Mouse (Mus musculus) embryonic facial prominence, embryonic 15.5 days (tissue): ENCODE measurements around the gene H2-T22. TPM values are rescaled to one million over a fixed set of nuclear protein-coding genes. Genes with fewer than 3 reads are reported as not detected.
"Not testable (repeated sequence)": the region's sequence is repeated elsewhere in the genome, so short reads cannot be mapped to it uniquely, and the experiment has no call there.

Experiments used
- ATAC-seq: fragments of 200-750 bp; cut with Nextera tagmentation; 2 replicates; pipeline ENCODE4 v1.8.0; 2017; ENCODE audit warnings: low read depth, moderate TSS enrichment; ENCODE audit not compliant: insufficient number of reproducible peaks, low FRiP score, low TSS enrichment
- H3K27ac ChIP-seq: fragments of 300-500 bp; sonication (generic); replicated peaks from 2 replicates; pipeline ENCODE4 v1.5.1; 2015; ENCODE audit warnings: mild to moderate bottlenecking, inconsistent platforms
- H3K27me3 ChIP-seq: fragments of 300-500 bp; sonication (generic); 2 replicates; pipeline ENCODE4 v1.6.1; 2015; ENCODE audit warnings: inconsistent platforms
- H3K36me3 ChIP-seq: fragments of 300-500 bp; sonication (generic); 2 replicates; pipeline ENCODE4 v1.6.1; 2015; ENCODE audit warnings: mild to moderate bottlenecking, inconsistent platforms
- H3K4me1 ChIP-seq: fragments of 300-500 bp; sonication (generic); 2 replicates; pipeline ENCODE4 v1.6.1; 2015; ENCODE audit warnings: inconsistent platforms
- H3K4me2 ChIP-seq: fragments of 300-500 bp; sonication (generic); replicated peaks from 2 replicates; pipeline ENCODE4 v1.6.1; 2015; ENCODE audit warnings: mild to moderate bottlenecking, inconsistent platforms
- H3K4me3 ChIP-seq: fragments of 300-500 bp; sonication (generic); replicated peaks from 2 replicates; pipeline ENCODE4 v1.5.1; 2015; ENCODE audit warnings: mild to moderate bottlenecking, inconsistent platforms
- H3K9ac ChIP-seq: fragments of 300-500 bp; sonication (generic); 2 replicates; pipeline ENCODE4 v1.6.1; 2015; ENCODE audit warnings: inconsistent platforms
- H3K9me3 ChIP-seq: fragments of 300-500 bp; sonication (generic); replicated peaks from 2 replicates; pipeline ENCODE4 v1.6.1; 2016; ENCODE audit warnings: inconsistent platforms
- WGBS: fragments of 180-500 bp; shearing (Covaris S2); methylation state at CpG from one replicate; pipeline ENCODE4 v1.1.7; 2015; 5-methylcytosine and 5-hydroxymethylcytosine counted together
- polyA plus RNA-seq: library from polyadenylated mRNA; unstranded; fragments of >200 nt; fragmentation: Nextera tagmentation; extraction: Ambion mirVana; gene quantifications from 2 replicates; pipeline ENCODE4 v1.2.1, GENCODE M21; 2015

The H2-T22 gene
- polyA plus RNA-seq = 26.8 and 27.2 TPM in 2 replicates

DNA sequence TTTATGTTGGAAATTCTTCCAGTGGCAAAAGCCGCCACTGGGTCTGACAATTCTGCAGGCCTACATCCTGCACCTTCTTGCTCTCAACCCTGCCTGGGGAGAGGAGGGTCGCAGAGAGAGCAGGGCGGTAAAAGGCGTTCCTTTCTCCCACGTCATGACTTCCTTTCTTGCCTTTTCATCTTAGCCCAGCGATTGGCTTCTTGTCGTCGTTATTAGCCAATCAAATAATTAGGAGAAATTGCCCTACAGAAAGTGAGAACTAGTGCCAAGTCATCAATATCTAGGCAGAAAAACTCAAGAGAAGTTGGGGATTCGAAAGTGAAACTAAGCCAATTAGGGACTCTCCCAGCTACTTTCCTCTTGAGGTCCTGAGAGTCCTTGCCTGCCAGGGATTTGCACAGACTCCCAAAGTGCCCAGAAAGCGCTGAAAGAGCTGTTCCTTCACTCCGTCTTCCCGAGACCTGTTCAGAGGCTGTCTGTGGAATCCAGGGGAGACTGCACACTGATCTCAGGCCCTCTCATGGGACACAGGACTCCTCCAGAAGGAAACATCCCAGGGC, at the start of gene H2-T22, which contains the start of gene Gm6034:
TSS of gene H2-T22 (minus strand) at position 138 of the 560 bp plus-strand sequence.
TSS of gene Gm6034 (plus strand) at position 352 of the 560 bp plus-strand sequence.
- Histone ChIP-seq H3K4me3 (peak within 1 kb of the TSS; percentile 44), H3K9ac (peak within 1 kb of the TSS; percentile 21; the same call in 1 of the 2 replicates), H3K4me2 (peak within 1 kb of the TSS; percentile 76)
- H3K27me3 ChIP-seq, H3K27ac ChIP-seq, H3K9me3 ChIP-seq, H3K4me1 ChIP-seq, H3K36me3 ChIP-seq: not testable (repeated sequence)
- WGBS = 1% methylated on average over 12 of the region's 12 CpGs
- ATAC-seq = peak; percentile 92

- H3K4me3 ChIP-seq, H3K27ac ChIP-seq, H3K36me3 ChIP-seq, ATAC-seq, H3K9ac ChIP-seq, H3K4me1 ChIP-seq, H3K9me3 ChIP-seq, H3K4me2 ChIP-seq, H3K27me3 ChIP-seq: not testable (repeated sequence)
- WGBS = no CpG with 5 or more reads among the region's 2 CpGs
These were observed 49.4 kb upstream of the H2-T22 start for GRCm38 (mm10) chr17:36091933-36092332.

- H3K9me3 ChIP-seq, H3K4me3 ChIP-seq, H3K4me2 ChIP-seq, H3K36me3 ChIP-seq, ATAC-seq, H3K27ac ChIP-seq, H3K9ac ChIP-seq: not testable (repeated sequence)
- H3K27me3 ChIP-seq = peaks cover 32% of the 10 kb centered on the region
- H3K4me1 ChIP-seq = peaks cover 14% of the 10 kb centered on the region
- 42% methylated on average over 1 of the region's 1 CpGs for WGBS
These were observed 43.4 kb upstream of the H2-T22 start for GRCm38 (mm10) chr17:36085976-36086375.

DNA sequence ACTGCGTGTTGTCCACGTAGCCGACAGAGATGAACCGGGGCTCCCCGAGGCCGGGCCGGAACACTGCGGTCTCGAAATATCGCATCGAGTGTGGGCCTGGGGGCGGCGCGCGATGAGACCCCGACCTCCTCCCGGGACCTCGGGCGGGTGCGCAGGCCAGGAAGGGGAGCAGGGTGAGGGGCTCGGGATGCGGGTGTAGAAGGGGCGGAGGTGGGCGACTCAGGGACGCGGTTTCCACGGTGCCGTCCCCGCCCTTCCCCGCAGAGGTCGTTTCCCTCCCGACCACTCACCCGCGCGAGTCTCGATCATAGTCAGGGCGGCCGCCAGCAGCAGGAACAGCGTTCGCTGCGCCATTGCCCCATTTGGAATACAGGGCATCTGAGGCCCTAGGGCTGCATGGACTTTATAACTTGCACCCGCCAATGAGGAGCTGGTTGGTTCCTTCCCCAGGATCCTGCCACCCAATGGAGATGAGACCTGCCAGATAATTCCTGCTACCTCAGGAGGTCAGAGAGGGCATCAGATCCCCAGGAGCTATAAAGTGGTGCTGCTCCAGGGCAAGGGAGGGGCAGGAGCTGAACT, 41.4 kb upstream of the H2-T22 start:
- H3K4me2 ChIP-seq = peak overlapping the region; percentile 93
- 1% methylated on average over 42 of the region's 42 CpGs for WGBS
- no peaks in the 10 kb centered on the region for H3K36me3 ChIP-seq
- no peaks in the 10 kb centered on the region for H3K9me3 ChIP-seq
- peaks cover 14% of the 10 kb centered on the region for H3K4me1 ChIP-seq
- peak overlapping the region; percentile 48 for H3K4me3 ChIP-seq
- H3K27me3 ChIP-seq = peaks cover 32% of the 10 kb centered on the region
- peak overlapping the region; percentile 13; the same call in 1 of the 2 replicates for H3K9ac ChIP-seq
- H3K27ac ChIP-seq = no peak overlapping the region
- no peak for ATAC-seq

- peak; percentile 39; the same call in 1 of the 2 replicates for ATAC-seq
- no peak overlapping the region for H3K27ac ChIP-seq
- H3K4me1 ChIP-seq = peaks cover 14% of the 10 kb centered on the region
- no peaks in the 10 kb centered on the region for H3K36me3 ChIP-seq
- peak overlapping the region; percentile 13; the same call in 1 of the 2 replicates for H3K9ac ChIP-seq
- H3K4me2 ChIP-seq = peak overlapping the region; percentile 93
- WGBS = under 1% methylated on average over 46 of the region's 46 CpGs
- peaks cover 32% of the 10 kb centered on the region for H3K27me3 ChIP-seq
- peak overlapping the region; percentile 48 for H3K4me3 ChIP-seq
- H3K9me3 ChIP-seq = no peaks in the 10 kb centered on the region
These were observed 40.8 kb upstream of the H2-T22 start for GRCm38 (mm10) chr17:36083266-36083869.

DNA sequence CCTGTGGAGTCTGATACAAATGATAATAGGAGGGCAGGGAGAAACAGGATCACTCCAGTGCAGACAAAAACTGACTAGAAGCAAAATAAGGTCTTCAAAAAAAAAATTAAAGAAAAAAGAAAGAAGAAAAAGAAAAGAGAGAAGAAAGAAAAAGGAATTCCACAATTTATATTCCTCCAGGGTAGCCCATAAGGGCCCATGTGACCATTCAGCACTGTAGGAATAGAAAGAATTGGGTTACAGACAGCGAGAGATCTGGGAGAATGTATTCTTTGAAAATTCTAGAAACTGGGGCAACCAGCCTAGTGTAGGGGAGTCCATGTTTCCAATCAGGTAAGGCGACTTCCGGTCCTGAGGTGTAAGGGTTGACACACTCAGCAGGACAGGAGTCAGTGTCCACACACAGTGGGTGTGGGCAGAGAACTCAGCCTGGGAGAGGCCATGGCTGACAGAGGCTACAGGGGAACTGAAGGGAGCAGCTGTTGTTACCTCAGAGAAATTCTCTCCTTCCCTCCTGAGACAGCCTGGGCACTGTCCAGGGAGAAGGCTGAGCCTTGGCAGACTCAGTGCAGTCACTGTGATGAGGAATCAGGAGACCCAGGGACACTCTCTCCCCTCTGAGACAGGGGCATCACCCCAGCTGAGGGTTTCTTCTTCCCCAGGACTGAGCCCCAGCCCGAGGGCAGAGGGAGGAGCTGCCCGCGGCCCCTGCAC, 40.1 kb upstream of the H2-T22 start:
- H3K36me3 ChIP-seq, ATAC-seq, H3K27ac ChIP-seq, H3K9me3 ChIP-seq, H3K9ac ChIP-seq: not testable (repeated sequence)
- Histone ChIP-seq H3K27me3 (peaks cover 32% of the 10 kb centered on the region), H3K4me1 (peaks cover 14% of the 10 kb centered on the region), H3K4me3 (peak overlapping the region; percentile 48), H3K4me2 (peak overlapping the region; percentile 93)
- 19% methylated on average over 6 of the region's 6 CpGs for WGBS

DNA sequence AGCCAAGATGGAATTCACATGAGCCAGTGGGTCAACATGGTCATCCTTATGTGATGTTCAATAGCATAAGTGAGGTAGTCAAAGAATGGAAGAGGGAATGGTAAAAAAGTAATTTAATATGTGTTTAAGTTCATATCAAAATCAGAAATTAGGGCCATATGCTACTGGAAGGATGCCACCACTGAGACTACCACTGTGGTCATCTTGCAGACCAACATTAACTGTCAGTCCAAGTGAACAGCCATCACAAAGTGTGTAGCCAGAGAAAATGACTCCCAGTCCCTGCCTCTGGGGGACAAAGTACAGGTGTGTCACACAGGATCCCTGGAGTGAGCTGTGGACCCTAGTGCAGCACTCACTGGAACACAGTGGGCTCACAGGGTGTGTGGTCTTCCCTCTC, 39.4 kb upstream of the H2-T22 start:
- H3K36me3 ChIP-seq, H3K4me2 ChIP-seq, H3K9me3 ChIP-seq, H3K9ac ChIP-seq, ATAC-seq, H3K27ac ChIP-seq, H3K4me3 ChIP-seq: not testable (repeated sequence)
- H3K27me3 ChIP-seq = peaks cover 32% of the 10 kb centered on the region
- peaks cover 14% of the 10 kb centered on the region for H3K4me1 ChIP-seq

GRCm38 (mm10) chr17:36060829-36061228, 18.3 kb upstream of the H2-T22 start:
- no peaks in the 10 kb centered on the region for H3K27me3 ChIP-seq
- no peaks in the 10 kb centered on the region for H3K4me1 ChIP-seq
- WGBS = 35% methylated on average over 2 of the region's 2 CpGs
- no peaks in the 10 kb centered on the region for H3K9me3 ChIP-seq
- no peaks in the 10 kb centered on the region for H3K36me3 ChIP-seq
- H3K27ac ChIP-seq = no peak overlapping the region
- H3K9ac ChIP-seq = no peak overlapping the region
- H3K4me3 ChIP-seq = no peak overlapping the region
- no peak for ATAC-seq
- H3K4me2 ChIP-seq = no peak overlapping the region

GRCm38 (mm10) chr17:36058362-36058761, 15.8 kb upstream of the H2-T22 start, which contains the start of gene Gm11127:
Gm11127 (minus strand) TSS chr17:36058371.
- ATAC-seq, H3K9me3 ChIP-seq, H3K4me1 ChIP-seq, H3K36me3 ChIP-seq, H3K4me2 ChIP-seq, H3K27ac ChIP-seq, H3K27me3 ChIP-seq, H3K4me3 ChIP-seq, H3K9ac ChIP-seq: not testable (repeated sequence)
- WGBS = 58% methylated on average over 1 of the region's 1 CpGs

GRCm38 (mm10) chr17:36057927-36058326, 15.4 kb upstream of the H2-T22 start:
- H3K27me3 ChIP-seq, H3K36me3 ChIP-seq, H3K4me2 ChIP-seq, H3K9ac ChIP-seq, H3K9me3 ChIP-seq, H3K4me3 ChIP-seq, H3K27ac ChIP-seq, H3K4me1 ChIP-seq: not testable (repeated sequence)
- 0 out of 2 replicates have a peak, but pooled peaks have one; percentile 15 for ATAC-seq
- WGBS = 89% methylated on average over 24 of the region's 25 CpGs

- WGBS = 78% methylated on average over 3 of the region's 3 CpGs
- Histone ChIP-seq H3K9ac (no peak overlapping the region), H3K27ac (no peak overlapping the region), H3K4me2 (peak overlapping the region; percentile 76), H3K27me3 (no peaks in the 10 kb centered on the region), H3K4me3 (peak overlapping the region; percentile 44), H3K9me3 (no peaks in the 10 kb centered on the region), H3K4me1 (peaks cover 4% of the 10 kb centered on the region; the same call in 1 of the 2 replicates), H3K36me3 (no peaks in the 10 kb centered on the region)
- no peak for ATAC-seq
These were observed 739 bp upstream of the H2-T22 start for GRCm38 (mm10) chr17:36043286-36043685.
